Mouse (Mus musculus) bone marrow macrophage, adult 2 months (primary cell): Measurements from ENCODE around the gene Aldh1l2.

Experiments
- CTCF ChIP-seq: IDR thresholded peaks from 2 replicates; pipeline ENCODE4 v1.5.1; 2012; ENCODE audit warnings: low read depth, mild to moderate bottlenecking, low read length, moderate library complexity
- POLR2A ChIP-seq: IDR thresholded peaks from 2 replicates; pipeline ENCODE4 v1.6.1; 2012; ENCODE audit warnings: mild to moderate bottlenecking, low read depth, low read length, borderline replicate concordance

DNA sequence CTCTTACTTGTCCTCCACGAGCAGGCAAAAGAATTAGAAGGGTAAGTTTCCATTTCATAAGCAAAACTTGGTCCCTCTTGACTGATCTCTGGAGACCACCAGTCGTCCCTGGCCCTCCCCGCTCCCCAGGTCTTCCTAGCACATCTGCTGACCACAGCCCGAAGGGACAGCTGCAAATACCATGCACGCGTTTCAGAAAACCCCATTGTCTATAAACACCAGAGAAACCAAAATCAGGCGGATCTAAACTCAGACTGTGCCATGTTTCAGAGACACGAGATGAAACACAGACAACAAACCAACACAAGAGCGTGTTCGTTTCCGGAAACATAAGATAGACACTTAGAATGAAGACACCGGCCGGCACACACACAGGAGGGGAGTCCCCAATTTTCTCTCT lies 58.7 kb downstream of the Aldh1l2 start:
- TF ChIP-seq POLR2A: no peak
- no peak for TF ChIP-seq CTCF
